Mouse (Mus musculus): ENCODE measurements around the gene Ces2a.

DNA sequence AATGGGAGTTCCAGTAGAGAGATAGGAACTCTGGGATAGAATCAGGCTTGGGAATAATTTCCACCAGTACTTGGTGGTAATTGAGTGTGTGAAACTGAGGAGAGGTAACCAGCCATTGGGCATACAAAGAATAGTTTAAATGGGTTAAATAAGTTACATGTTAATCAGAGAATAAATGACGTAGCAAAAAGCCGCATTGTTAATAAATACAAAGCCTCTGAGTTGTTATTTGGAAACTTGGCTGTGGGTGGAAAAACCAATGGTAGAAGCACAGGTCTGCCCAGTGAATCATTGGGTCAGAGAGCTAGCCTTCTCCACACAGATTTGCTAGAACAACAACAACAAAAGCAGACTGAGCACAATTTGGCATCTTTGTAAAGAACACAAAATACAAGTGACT lies 35.2 kb upstream of the Ces2a start:
- TF ChIP-seq CTCF (IDR thresholded peaks at IDR 0.05; ENCODE audit: low read depth): no peak
- TF ChIP-seq EP300 (IDR thresholded peaks at IDR 0.05; ENCODE audit: low read depth): no peak
